Mouse (Mus musculus): ENCODE data around the gene Pla2g6. TPM values are rescaled to one million over a fixed set of nuclear protein-coding genes. Genes with fewer than 3 reads are reported as not detected.
A peak's percentile ranks its signal among the peaks of the same experiment; 100 is the strongest.

Gene Pla2g6
- polyA plus RNA-seq, 1 experiment = 24.6 TPM

GRCm38 (mm10) chr15:79265384-79265783 is 62.8 kb downstream of the Pla2g6 start:
- Histone ChIP-seq H3K27me3 (replicated peaks; ENCODE audit: control insufficient read depth, insufficient read depth, low read length) (no peaks in the 10 kb centered on the region), H3K36me3 (ENCODE audit: control insufficient read depth, insufficient read depth, low read length) (no peaks in the 10 kb centered on the region), H3K4me3 (ENCODE audit: insufficient read depth, low read depth, low read length) (no peak overlapping the region), H3K4me1 (ENCODE audit: control insufficient read depth, insufficient read depth, low read length) (no peaks in the 10 kb centered on the region), H3K27ac (ENCODE audit: insufficient read depth, low read depth, low read length) (no peak overlapping the region)
- DNase-seq = no peak
- WGBS = 73% methylated on average over 4 of the region's 4 CpGs
- TF ChIP-seq CTCF (conservative IDR thresholded peaks at IDR 0.05; ENCODE audit: insufficient read depth, insufficient read length, low read depth, low read length) (no peak), POLR2A (IDR thresholded peaks at IDR 0.05; ENCODE audit: low read depth, low read length) (no peak)

DNA sequence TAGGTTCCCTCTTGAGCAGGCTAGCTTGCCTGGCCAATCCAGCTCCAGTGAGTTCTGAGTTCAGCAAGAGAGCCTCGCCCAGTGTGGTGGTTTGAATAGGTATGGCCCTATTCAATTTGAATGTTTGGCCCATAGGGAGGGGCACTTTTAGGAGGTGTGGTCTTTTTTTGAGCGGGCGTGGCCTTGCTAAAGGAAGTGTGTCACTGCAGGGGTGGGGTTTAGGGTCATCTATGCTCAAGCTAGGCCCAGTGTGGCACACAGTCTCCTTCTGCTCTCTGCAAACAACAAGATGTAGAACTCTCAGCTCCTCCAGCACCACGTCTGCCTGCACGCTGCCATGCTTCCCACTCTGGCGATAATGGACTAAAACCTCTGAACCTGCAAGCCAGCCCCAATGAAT is 64.5 kb downstream of the Pla2g6 start:
- DNase-seq = no peak
- H3K4me3 ChIP-seq (ENCODE audit: insufficient read depth, low read depth, low read length) = no peak overlapping the region
- H3K27ac ChIP-seq (ENCODE audit: insufficient read depth, low read depth, low read length) = no peak overlapping the region
- H3K4me1 ChIP-seq (ENCODE audit: control insufficient read depth, insufficient read depth, low read length) = peaks cover 11% of the 10 kb centered on the region; the same call in 1 of the 2 replicates
- H3K36me3 ChIP-seq (ENCODE audit: control insufficient read depth, insufficient read depth, low read length) = no peaks in the 10 kb centered on the region
- WGBS = 95% methylated on average over 6 of the region's 6 CpGs
- H3K27me3 ChIP-seq (replicated peaks; ENCODE audit: control insufficient read depth, insufficient read depth, low read length) = no peaks in the 10 kb centered on the region
- TF ChIP-seq POLR2A (IDR thresholded peaks at IDR 0.05; ENCODE audit: low read depth, low read length) = no peak

DNA sequence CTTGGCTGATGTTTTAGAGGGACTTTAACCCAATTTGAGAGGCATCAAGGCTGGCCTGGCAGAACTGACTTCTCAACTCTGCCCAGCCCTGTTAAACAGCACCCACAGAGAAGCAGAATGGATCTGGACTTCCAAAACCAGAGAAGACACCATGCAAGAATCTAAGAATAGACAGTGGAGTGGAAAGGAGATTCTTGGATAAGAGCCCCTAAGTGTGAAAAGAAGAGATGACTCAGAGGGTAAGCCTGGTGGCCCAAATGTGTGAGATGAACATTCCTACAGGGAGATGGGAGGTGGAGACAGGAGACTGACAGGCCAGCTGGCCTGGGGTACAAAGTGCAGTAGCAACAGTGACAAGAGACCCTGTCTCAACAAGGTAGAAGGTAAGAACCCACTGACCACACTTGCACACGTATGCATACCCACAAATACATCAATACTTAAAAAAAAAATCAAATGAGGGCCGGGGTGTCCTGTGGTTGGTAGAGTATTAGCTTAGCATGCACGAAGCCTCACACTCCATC is 65.3 kb downstream of the Pla2g6 start:
- Histone ChIP-seq H3K27ac (ENCODE audit: insufficient read depth, low read depth, low read length) (no peak overlapping the region), H3K4me1 (ENCODE audit: control insufficient read depth, insufficient read depth, low read length) (peaks cover 14% of the 10 kb centered on the region; the same call in 1 of the 2 replicates), H3K36me3 (ENCODE audit: control insufficient read depth, insufficient read depth, low read length) (no peaks in the 10 kb centered on the region), H3K27me3 (replicated peaks; ENCODE audit: control insufficient read depth, insufficient read depth, low read length) (no peaks in the 10 kb centered on the region), H3K4me3 (ENCODE audit: insufficient read depth, low read depth, low read length) (no peak overlapping the region)
- TF ChIP-seq CTCF (conservative IDR thresholded peaks at IDR 0.05; ENCODE audit: insufficient read depth, insufficient read length, low read depth, low read length) = no peak
- TF ChIP-seq POLR2A (IDR thresholded peaks at IDR 0.05; ENCODE audit: low read depth, low read length) = no peak
- no peak for DNase-seq
- WGBS = 88% methylated on average over 3 of the region's 3 CpGs

DNA sequence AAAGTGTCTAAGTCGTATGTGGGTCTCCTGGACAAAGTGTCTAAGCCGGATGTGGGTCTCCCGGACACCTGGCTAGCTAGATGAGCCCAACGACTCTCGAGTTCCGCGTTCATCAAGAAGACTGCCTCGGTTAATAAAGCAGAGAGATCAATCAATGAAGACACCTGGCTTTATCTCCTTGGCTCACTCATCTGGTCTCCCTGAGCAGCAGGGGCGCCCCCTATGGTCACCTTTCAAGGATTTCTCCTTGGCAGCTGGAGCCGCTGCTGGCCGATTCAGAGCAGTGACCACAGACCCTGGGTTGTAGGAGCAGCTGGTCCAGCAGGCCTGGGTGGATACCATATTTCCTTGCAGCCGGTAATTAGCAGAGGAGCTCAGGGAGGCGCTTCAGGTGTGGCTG is 65.8 kb downstream of the Pla2g6 start:
- H3K27ac ChIP-seq (ENCODE audit: insufficient read depth, low read depth, low read length) = no peak overlapping the region
- H3K4me3 ChIP-seq (ENCODE audit: insufficient read depth, low read depth, low read length) = no peak overlapping the region
- DNase-seq = peak; percentile 32
- 32% methylated on average over 13 of the region's 13 CpGs for WGBS
- no peaks in the 10 kb centered on the region for H3K36me3 ChIP-seq (ENCODE audit: control insufficient read depth, insufficient read depth, low read length)
- no peaks in the 10 kb centered on the region for H3K27me3 ChIP-seq (replicated peaks; ENCODE audit: control insufficient read depth, insufficient read depth, low read length)
- peaks cover 14% of the 10 kb centered on the region; the same call in 1 of the 2 replicates for H3K4me1 ChIP-seq (ENCODE audit: control insufficient read depth, insufficient read depth, low read length)
- TF ChIP-seq POLR2A (IDR thresholded peaks at IDR 0.05; ENCODE audit: low read depth, low read length) (no peak), CTCF (conservative IDR thresholded peaks at IDR 0.05; ENCODE audit: insufficient read depth, insufficient read length, low read depth, low read length) (no peak; the same call in 1 of the 2 replicates)

DNA sequence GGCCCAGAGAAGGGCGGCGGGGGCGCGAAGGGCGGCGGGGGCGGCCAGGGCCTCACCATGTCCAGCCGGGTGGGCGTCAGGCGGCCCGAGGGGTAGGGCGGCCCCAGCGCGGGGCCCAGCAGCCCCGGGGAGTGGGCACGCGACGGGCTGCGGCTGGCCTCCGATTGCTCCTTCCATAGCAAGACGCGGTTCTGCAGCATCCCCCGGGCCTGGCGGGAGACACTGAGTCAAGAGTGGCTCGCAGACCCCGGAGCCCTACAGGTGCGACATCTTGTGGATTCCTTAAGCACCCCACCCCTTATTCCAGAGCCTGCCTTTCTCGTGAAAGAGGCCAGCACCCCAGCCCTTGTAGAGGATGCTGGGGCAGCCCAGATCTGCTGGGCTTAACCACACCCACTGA is 66.4 kb downstream of the Pla2g6 start:
- Histone ChIP-seq H3K4me3 (ENCODE audit: insufficient read depth, low read depth, low read length) (peak overlapping the region; percentile 42; the same call in 1 of the 2 replicates), H3K36me3 (ENCODE audit: control insufficient read depth, insufficient read depth, low read length) (no peaks in the 10 kb centered on the region), H3K27me3 (replicated peaks; ENCODE audit: control insufficient read depth, insufficient read depth, low read length) (no peaks in the 10 kb centered on the region), H3K4me1 (ENCODE audit: control insufficient read depth, insufficient read depth, low read length) (peaks cover 14% of the 10 kb centered on the region; the same call in 1 of the 2 replicates), H3K27ac (ENCODE audit: insufficient read depth, low read depth, low read length) (no peak overlapping the region)
- no peak for DNase-seq
- no peak for TF ChIP-seq CTCF (conservative IDR thresholded peaks at IDR 0.05; ENCODE audit: insufficient read depth, insufficient read length, low read depth, low read length)
- no peak for TF ChIP-seq POLR2A (IDR thresholded peaks at IDR 0.05; ENCODE audit: low read depth, low read length)
- 22% methylated on average over 28 of the region's 28 CpGs for whole genome bisulfite sequencing

DNA sequence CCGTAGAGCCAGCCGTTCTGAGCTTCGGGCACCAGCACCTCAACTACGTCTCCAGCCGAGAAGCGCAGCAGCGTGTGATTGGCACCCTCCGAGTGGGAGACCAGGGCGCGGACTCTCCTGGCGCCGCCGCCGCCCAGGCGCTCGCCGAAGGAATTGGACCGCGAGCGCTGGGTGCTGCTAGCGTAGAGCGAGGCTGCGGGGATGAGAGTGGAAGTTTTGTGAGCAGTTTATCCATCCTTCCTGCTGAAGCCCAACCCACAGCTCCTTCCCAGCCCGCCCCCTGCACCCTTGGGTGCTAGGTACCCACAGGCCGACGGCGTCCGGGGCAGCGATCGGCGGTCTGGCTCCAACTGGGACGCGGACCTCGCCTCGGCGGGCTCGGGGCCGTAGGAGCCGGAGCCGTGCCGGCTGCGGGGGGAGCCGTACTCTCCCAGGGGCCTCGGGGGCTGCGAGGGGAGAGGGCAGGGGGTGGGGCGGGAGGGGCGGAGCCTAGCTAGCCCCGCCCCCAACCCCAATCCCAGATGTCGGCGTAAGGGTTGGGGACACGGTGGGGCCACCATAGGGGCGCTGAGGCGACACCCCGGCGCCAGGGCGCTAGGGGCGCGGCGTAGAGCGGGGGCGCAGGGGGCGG is 67.0 kb downstream of the Pla2g6 start:
- DNase-seq = peak; percentile 55
- 14% methylated on average over 60 of the region's 62 CpGs for WGBS
- Histone ChIP-seq H3K4me3 (ENCODE audit: insufficient read depth, low read depth, low read length) (peak overlapping the region; percentile 42), H3K27me3 (replicated peaks; ENCODE audit: control insufficient read depth, insufficient read depth, low read length) (no peaks in the 10 kb centered on the region), H3K27ac (ENCODE audit: insufficient read depth, low read depth, low read length) (peak overlapping the region; percentile 81), H3K4me1 (ENCODE audit: control insufficient read depth, insufficient read depth, low read length) (peaks cover 14% of the 10 kb centered on the region; the same call in 1 of the 2 replicates), H3K36me3 (ENCODE audit: control insufficient read depth, insufficient read depth, low read length) (no peaks in the 10 kb centered on the region)
- TF ChIP-seq CTCF (conservative IDR thresholded peaks at IDR 0.05; ENCODE audit: insufficient read depth, insufficient read length, low read depth, low read length) (no peak), POLR2A (IDR thresholded peaks at IDR 0.05; ENCODE audit: low read depth, low read length) (peak; percentile 56)

DNA sequence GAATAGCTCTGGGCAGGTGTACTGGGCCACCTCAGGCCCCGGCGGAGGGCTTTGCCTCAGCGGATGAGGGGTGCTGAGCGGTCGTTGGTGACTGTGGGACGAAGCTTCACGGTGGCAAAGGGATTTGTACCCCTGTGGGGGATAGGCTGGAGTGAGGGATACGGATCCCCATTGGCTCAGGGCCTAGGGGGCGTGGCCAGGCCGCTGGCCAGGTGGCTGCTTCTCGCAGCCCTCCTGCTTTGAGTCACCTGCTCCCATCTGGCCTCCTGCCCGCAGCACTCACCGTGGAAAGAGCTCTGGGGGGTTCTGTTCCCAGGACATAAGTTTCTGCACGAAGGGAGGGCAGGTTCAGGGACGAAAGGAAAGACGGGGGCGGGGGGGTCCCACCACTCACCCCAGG is 69.7 kb downstream of the Pla2g6 start:
- Histone ChIP-seq H3K27me3 (replicated peaks; ENCODE audit: control insufficient read depth, insufficient read depth, low read length) (no peaks in the 10 kb centered on the region), H3K4me1 (ENCODE audit: control insufficient read depth, insufficient read depth, low read length) (peaks cover 14% of the 10 kb centered on the region; the same call in 1 of the 2 replicates), H3K36me3 (ENCODE audit: control insufficient read depth, insufficient read depth, low read length) (no peaks in the 10 kb centered on the region), H3K27ac (ENCODE audit: insufficient read depth, low read depth, low read length) (peak overlapping the region; percentile 81), H3K4me3 (ENCODE audit: insufficient read depth, low read depth, low read length) (peak overlapping the region; percentile 18; the same call in 1 of the 2 replicates)
- DNase-seq = peak; percentile 91
- WGBS = 25% methylated on average over 17 of the region's 17 CpGs
- TF ChIP-seq POLR2A (IDR thresholded peaks at IDR 0.05; ENCODE audit: low read depth, low read length) (no peak), CTCF (conservative IDR thresholded peaks at IDR 0.05; ENCODE audit: insufficient read depth, insufficient read length, low read depth, low read length) (no peak)
